Mouse (Mus musculus): ENCODE results near the gene Zfr.
"Not testable (repeated sequence)": the region's sequence is repeated elsewhere in the genome, so short reads cannot be mapped to it uniquely, and the experiment has no call there.

DNA sequence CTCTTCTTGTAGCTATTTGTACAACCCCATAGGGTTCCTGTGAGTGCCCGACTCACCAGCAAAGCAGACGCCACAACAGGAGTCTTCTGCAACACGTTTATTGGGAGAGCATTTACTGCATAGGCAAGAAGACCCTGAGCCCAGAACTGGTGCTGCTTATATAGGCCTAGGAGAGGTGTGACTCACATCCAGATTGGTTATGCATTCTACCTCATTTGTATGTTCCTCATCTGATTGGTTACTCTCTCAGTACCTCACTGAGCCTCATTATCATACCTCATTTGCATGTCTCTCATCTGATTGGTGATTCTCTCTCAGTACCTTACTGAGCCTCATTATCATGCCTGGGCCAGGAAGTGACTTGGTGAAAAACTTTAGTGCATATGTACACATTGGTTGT is 8.7 kb upstream of the Zfr start:
- not testable (repeated sequence) for TF ChIP-seq CTCF (IDR thresholded peaks at IDR 0.05; ENCODE audit: low read depth, low read length); GATA1 (IDR thresholded peaks at IDR 0.05; ENCODE audit: borderline replicate concordance, low read length); POLR2AphosphoS5 (IDR thresholded peaks at IDR 0.05; ENCODE audit: insufficient replicate concordance, low read depth, low read length); TAL1 (conservative IDR thresholded peaks at IDR 0.05; ENCODE audit: low read depth, low read length)

Measured in G1E (cell line).